Comparison of ENCODE assay signal across 9 mouse cellular contexts in genomic region chr8:70417914-70418313, GRCm38 (mm10). TPM values are rescaled to one million over a fixed set of nuclear protein-coding genes. Genes with fewer than 3 reads are reported as not detected.
DNase-seq lines count a peak whose midpoint lies in the region; ATAC-seq lines count a peak whose summit lies in the region.
"Had no signal": no experiment of that assay in that cellular context is flagged by ENCODE, and none has a peak within 500 bp of the region (broad histone marks: within the 10 kb centered on the region; RNA-seq: fewer than 3 reads in every experiment).

No protein-coding gene starts in this region.

- no peak overlapping the region for H3K27ac ChIP-seq in lung, embryonic 16.5 days (ENCODE audit: low read length)
- no peak overlapping the region for H3K27ac ChIP-seq in midbrain, embryonic 10.5 days (replicated peaks)

- H3K4me2 ChIP-seq in lung, embryonic 16.5 days (ENCODE audit: low read depth, low read length) = no peak overlapping the region
- H3K4me2 ChIP-seq: heart, embryonic 11.5 days had no signal

- peaks cover 23% of the 10 kb centered on the region for H3K4me1 ChIP-seq in lung, embryonic 16.5 days (replicated peaks; ENCODE audit: control insufficient read depth, insufficient read depth, low read length)
- H3K4me1 ChIP-seq in midbrain, embryonic 10.5 days = peaks cover 37% of the 10 kb centered on the region

- H3K36me3 ChIP-seq in lung, embryonic 16.5 days (ENCODE audit: control insufficient read depth, insufficient read depth, low read length) = no peaks in the 10 kb centered on the region
- 0 out of 2 replicates have a peak, but pooled peaks cover 3% of the 10 kb centered on the region for H3K36me3 ChIP-seq in midbrain, embryonic 10.5 days

- no peaks in the 10 kb centered on the region for H3K27me3 ChIP-seq in lung, embryonic 16.5 days (ENCODE audit: control insufficient read depth, insufficient read depth, low read depth, low read length)
- H3K27me3 ChIP-seq in midbrain, embryonic 10.5 days (ENCODE audit: low read depth, poor library complexity, severe bottlenecking) = no peaks in the 10 kb centered on the region

- H3K9ac ChIP-seq in lung, embryonic 16.5 days (ENCODE audit: low read length) = peak overlapping the region; percentile 21; the same call in 1 of the 2 replicates

- DNase-seq in cerebellum, postnatal 10 days = peak; percentile 53 to 57
- DNase-seq in lung, postnatal 36 days = no peak
- DNase-seq in layer of hippocampus, postnatal 36 days = peak; percentile 66 to 68
- peak; percentile 85 to 91 for DNase-seq in right cerebral cortex, postnatal 36 days (ENCODE audit: low spot score in 2 of 2)
- no peak for DNase-seq in midbrain, embryonic 10.5 days (ENCODE audit: low spot score)
- DNase-seq in urinary bladder, postnatal 10 days (ENCODE audit: low spot score) = no peak

- WGBS in lung, embryonic 16.5 days = 25% methylated on average over 10 of the region's 10 CpGs
- WGBS in midbrain, embryonic 10.5 days = 56% methylated on average over 10 of the region's 10 CpGs

- H3K4me3 ChIP-seq in lung, embryonic 16.5 days (ENCODE audit: low read length) = no peak overlapping the region
- H3K4me3 ChIP-seq in midbrain, embryonic 10.5 days = no peak overlapping the region

- ATAC-seq in cerebellum, adult (ENCODE audit: insufficient number of reproducible peaks, low FRiP score, low TSS enrichment) = no peak
- no peak for ATAC-seq in lung, embryonic 16.5 days (ENCODE audit: low read depth)

- no peaks in the 10 kb centered on the region for H3K9me3 ChIP-seq in lung, embryonic 16.5 days (ENCODE audit: control insufficient read depth, low read length)
- no peaks in the 10 kb centered on the region for H3K9me3 ChIP-seq in midbrain, embryonic 10.5 days (replicated peaks)

RNA-seq across cellular contexts. Expression of gene Crtc1, which starts 21.5 kb away (rescaled TPM):
- 13.9 and 15.4 TPM in 2 replicates for polyA plus RNA-seq in lung, embryonic 16.5 days (2015; fragmentation: Nextera tagmentation; extraction: Ambion mirVana)
- total RNA-seq in layer of hippocampus, postnatal 36 days (2021) = 100 to 1,000 TPM; 181 to 187 TPM
- 12.9 and 16.5 TPM in 2 replicates for polyA plus RNA-seq in midbrain, embryonic 10.5 days (2016; fragmentation: Nextera tagmentation; extraction: Ambion mirVana)

RNA-seq across cellular contexts. Expression of gene Comp, which starts 44.6 kb away (rescaled TPM):
- polyA plus RNA-seq in lung, embryonic 16.5 days (2015; fragmentation: Nextera tagmentation; extraction: Ambion mirVana) = 0.68 and 0.75 TPM in 2 replicates
- under 1 TPM; 0.32 to 0.91 TPM for total RNA-seq in layer of hippocampus, postnatal 36 days (2021)
- 0.37 and 0.39 TPM in 2 replicates for polyA plus RNA-seq in midbrain, embryonic 10.5 days (2016; fragmentation: Nextera tagmentation; extraction: Ambion mirVana)

RNA-seq across cellular contexts. Expression of gene Klhl26, which starts 58.9 kb away (rescaled TPM):
- polyA plus RNA-seq in lung, embryonic 16.5 days (2015; fragmentation: Nextera tagmentation; extraction: Ambion mirVana) = 28.8 and 29.4 TPM in 2 replicates
- total RNA-seq in layer of hippocampus, postnatal 36 days (2021) = 10 to 100 TPM; 57.4 to 59.0 TPM
- 16.9 and 20.7 TPM in 2 replicates for polyA plus RNA-seq in midbrain, embryonic 10.5 days (2016; fragmentation: Nextera tagmentation; extraction: Ambion mirVana)

Comparison
In these comparisons a context has a peak if more than half of its experiments do, and no peak if none do; other contexts are left out.
1. DNase-seq: peak in cerebellum, postnatal 10 days (2 of 2), layer of hippocampus, postnatal 36 days (2 of 2) and right cerebral cortex, postnatal 36 days (2 of 2); none in lung, postnatal 36 days (single experiment), midbrain, embryonic 10.5 days (single experiment) and urinary bladder, postnatal 10 days (single experiment).